Mouse (Mus musculus) CH12.LX (cell line): ENCODE data around the gene Map3k20. TPM values are rescaled to one million over a fixed set of nuclear protein-coding genes. Genes with fewer than 3 reads are reported as not detected.

Experiments used
- DNase-seq: peaks from one replicate; pipeline ENCODE4 v3.0.0-alpha.2; 2013; ENCODE audit errors: extremely low read depth
- H3K27ac ChIP-seq: 2 replicates; pipeline ENCODE4 v1.5.1; 2012; ENCODE audit warnings: low read depth, mild to moderate bottlenecking, control low read depth, moderate library complexity; ENCODE audit not compliant: insufficient read depth
- H3K27me3 ChIP-seq: replicated peaks from 2 replicates; pipeline ENCODE3; 2012; ENCODE audit warnings: inconsistent platforms
- H3K36me3 ChIP-seq, 2 experiments: replicated peaks in 1 of 2; 2 replicates each; pipeline versions ENCODE3 to v1.6.1; 2012; ENCODE audit warnings: inconsistent platforms in 1 of 2, low read length in 1 of 2, mild to moderate bottlenecking in 1 of 2, mixed read lengths in 1 of 2, moderate library complexity in 1 of 2; ENCODE audit not compliant: control insufficient read depth in 1 of 2, insufficient read depth in 1 of 2
- H3K4me1 ChIP-seq, 2 experiments: 2 replicates each; pipeline ENCODE4 v1.6.1; 2012; ENCODE audit warnings: inconsistent platforms in 1 of 2, moderate library complexity in 1 of 2; ENCODE audit not compliant: insufficient read depth in 2 of 2, control insufficient read depth in 1 of 2
- H3K4me2 ChIP-seq: 2 replicates; pipeline ENCODE4 v1.6.1; 2012; ENCODE audit warnings: low read depth, mild to moderate bottlenecking, control low read depth; ENCODE audit not compliant: poor library complexity, insufficient read depth, severe bottlenecking
- H3K4me3 ChIP-seq, 3 experiments: fragments of 150-350 bp in 1 of 3; sonication (generic) in 1 of 3; replicated peaks in 1 of 3; 2 replicates each; pipeline versions ENCODE3 to v1.5.1; 2011 to 2012; ENCODE audit warnings: low read depth in 2 of 3, low read length in 2 of 3, mild to moderate bottlenecking in 2 of 3, moderate library complexity in 2 of 3, control low read depth in 1 of 3, improper control_type of control experiment in 1 of 3, inconsistent platforms in 1 of 3, mixed read lengths in 1 of 3; ENCODE audit not compliant: poor library complexity in 1 of 3
- H3K79me2 ChIP-seq: replicated peaks from 2 replicates; pipeline ENCODE4 v1.6.1; 2012; ENCODE audit warnings: mild to moderate bottlenecking, moderate library complexity; ENCODE audit not compliant: control insufficient read depth, poor library complexity, insufficient read depth, severe bottlenecking; ENCODE audit errors: extremely low read depth
- H3K9ac ChIP-seq: 2 replicates; pipeline ENCODE4 v1.6.1; 2012; ENCODE audit warnings: low read depth, mild to moderate bottlenecking, control low read depth, moderate library complexity; ENCODE audit not compliant: insufficient read depth
- H3K9me3 ChIP-seq: replicated peaks from 2 replicates; pipeline ENCODE3; 2012; ENCODE audit warnings: low read length, inconsistent platforms, mixed read lengths
- CHD1 ChIP-seq: IDR thresholded peaks from 2 replicates; pipeline ENCODE4 v1.6.1; 2012; ENCODE audit warnings: low read depth, low read length, improper control_type of control experiment, inconsistent platforms
- CHD2 ChIP-seq: IDR thresholded peaks from 2 replicates; pipeline ENCODE4 v1.6.1; 2011; ENCODE audit warnings: low read length, improper control_type of control experiment
- CTCF ChIP-seq, 2 experiments: IDR thresholded peaks in 1 of 2; conservative IDR thresholded peaks in 1 of 2; 2 replicates each; pipeline ENCODE4 v1.5.1; 2011 to 2012; ENCODE audit warnings: low read depth in 2 of 2, low read length in 2 of 2, improper control_type of control experiment in 1 of 2, inconsistent platforms in 1 of 2, mild to moderate bottlenecking in 1 of 2, moderate library complexity in 1 of 2
- EP300 ChIP-seq: IDR thresholded peaks from 2 replicates; pipeline ENCODE4 v1.6.1; 2011; ENCODE audit warnings: low read length, improper control_type of control experiment
- HCFC1 ChIP-seq: IDR thresholded peaks from 2 replicates; pipeline ENCODE4 v1.6.1; 2012; ENCODE audit warnings: low read depth, mild to moderate bottlenecking, inconsistent platforms, low read length, improper control_type of control experiment
- MAFK ChIP-seq: IDR thresholded peaks from 2 replicates; pipeline ENCODE4 v1.6.1; 2011; ENCODE audit warnings: low read length, improper control_type of control experiment; ENCODE audit not compliant: insufficient replicate concordance
- MXI1 ChIP-seq: IDR thresholded peaks from 2 replicates; pipeline ENCODE4 v1.6.1; 2011; ENCODE audit warnings: mild to moderate bottlenecking, low read depth, low read length, improper control_type of control experiment
- NELFE ChIP-seq: IDR thresholded peaks from 2 replicates; pipeline ENCODE4 v1.6.1; 2011; ENCODE audit warnings: low read depth, low read length, improper control_type of control experiment
- NRF1 ChIP-seq: IDR thresholded peaks from 2 replicates; pipeline ENCODE4 v1.6.1; 2014; ENCODE audit warnings: low read depth, mild to moderate bottlenecking, inconsistent platforms, low read length, improper control_type of control experiment, moderate library complexity
- PAX5 ChIP-seq: IDR thresholded peaks from 2 replicates; pipeline ENCODE4 v1.6.1; 2012; ENCODE audit warnings: low read length, inconsistent platforms, mixed read lengths
- RAD21 ChIP-seq: IDR thresholded peaks from 2 replicates; pipeline ENCODE4 v1.6.1; 2011; ENCODE audit warnings: low read depth, mild to moderate bottlenecking, low read length, improper control_type of control experiment, moderate library complexity
- RCOR1 ChIP-seq: conservative IDR thresholded peaks from 2 replicates; pipeline ENCODE4 v1.6.1; 2012; ENCODE audit warnings: low read depth, mild to moderate bottlenecking, inconsistent platforms, low read length, improper control_type of control experiment
- SIN3A ChIP-seq: IDR thresholded peaks from 2 replicates; pipeline ENCODE4 v1.6.1; 2012; ENCODE audit warnings: low read length, improper control_type of control experiment, inconsistent platforms
- SMC3 ChIP-seq: IDR thresholded peaks from 2 replicates; pipeline ENCODE4 v1.6.1; 2011; ENCODE audit warnings: low read depth, low read length, improper control_type of control experiment
- TCF12 ChIP-seq: IDR thresholded peaks from 2 replicates; pipeline ENCODE4 v1.6.1; 2014; ENCODE audit warnings: low read depth, mild to moderate bottlenecking, inconsistent platforms, low read length, improper control_type of control experiment
- UBTF ChIP-seq: IDR thresholded peaks from 2 replicates; pipeline ENCODE4 v1.6.1; 2012; ENCODE audit warnings: low read depth, mild to moderate bottlenecking, inconsistent platforms, low read length, improper control_type of control experiment, moderate library complexity
- USF2 ChIP-seq: conservative IDR thresholded peaks from 2 replicates; pipeline ENCODE4 v1.6.1; 2011; ENCODE audit warnings: low read depth, low read length, improper control_type of control experiment
- ZC3H11A ChIP-seq: IDR thresholded peaks from 2 replicates; pipeline ENCODE4 v1.6.1; 2012; ENCODE audit warnings: low read depth, mild to moderate bottlenecking, inconsistent platforms, low read length, improper control_type of control experiment
- ZKSCAN1 ChIP-seq: IDR thresholded peaks from 2 replicates; pipeline ENCODE4 v1.6.1; 2012; ENCODE audit warnings: low read depth, inconsistent platforms, low read length, improper control_type of control experiment, borderline replicate concordance
- ZMIZ1 ChIP-seq: IDR thresholded peaks from 2 replicates; pipeline ENCODE4 v1.6.1; 2012; ENCODE audit warnings: low read depth, mild to moderate bottlenecking, inconsistent platforms, low read length, improper control_type of control experiment
- dilution Hi-C: fragments of 300-500 bp; cut with MboI; formaldehyde crosslinking; loops from 2 replicates; pipeline ENCODE4 v1.14.3; 2020; ENCODE audit warnings: low sequenced_read_pairs; ENCODE audit not compliant: extremely low pct_unique_long_range_greater_than_20kb, extremely low pct_ligation_motif_present
- in situ Hi-C: fragments of 300-500 bp; cut with MboI; formaldehyde crosslinking; loops from 3 replicates; pipeline ENCODE4 v1.14.3; 2019; ENCODE audit warnings: low sequenced_read_pairs, low pct_ligation_motif_present, low pct_unique_long_range_greater_than_20kb, mixed read lengths
- polyA plus RNA-seq: library from polyadenylated mRNA; unstranded; fragments of >175 nt; gene quantifications from 2 replicates; pipeline ENCODE4 v1.2.1, GENCODE M21; 2012; ENCODE audit warnings: low read depth; ENCODE audit not compliant: insufficient read length
- total RNA-seq, 2 experiments: library from RNA; depleted of rRNA; stranded (reverse); fragments of 300-350 nt in 1 of 2; fragments of >200 nt in 1 of 2; gene quantifications; 2 replicates each; pipeline ENCODE4 v1.2.3; 2012 to 2014

Gene Map3k20
- total and polyA plus RNA-seq, 3 experiments = 4.1 to 6.6 (median 6.1) TPM

DNA sequence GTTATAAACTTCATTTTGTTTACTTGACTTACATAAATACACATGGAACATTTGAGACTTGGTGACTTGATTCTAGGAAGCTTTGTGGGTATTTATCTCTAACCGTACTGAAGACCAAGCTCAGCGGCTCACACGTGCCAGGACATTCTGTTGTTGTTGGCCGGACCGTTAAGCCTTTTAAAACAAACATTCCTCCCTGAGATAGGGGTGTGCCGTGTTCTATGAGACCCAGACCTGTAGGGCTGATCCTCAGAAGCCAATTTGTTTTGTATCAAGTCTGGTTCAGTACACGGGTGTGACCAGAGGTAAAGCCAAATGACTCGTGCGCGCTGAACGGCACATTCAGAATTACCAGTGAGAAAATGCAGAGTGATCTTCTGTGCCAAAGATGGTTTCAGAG, 97.9 kb downstream of the Map3k20 start:
- no peaks in the 10 kb centered on the region for H3K27me3 ChIP-seq
- H3K79me2 ChIP-seq = no peaks in the 10 kb centered on the region
- no peak overlapping the region for H3K4me2 ChIP-seq
- TF ChIP-seq MXI1 (no peak), NRF1 (no peak), MAFK (no peak), PAX5 (no peak), HCFC1 (no peak), UBTF (no peak), USF2 (no peak), SMC3 (no peak), RCOR1 (no peak), CHD2 (no peak), SIN3A (no peak)
- TF ChIP-seq, all 38 proteins: peak for 0
- Histone ChIP-seq H3K27ac (no peak overlapping the region), H3K4me3 (no peak overlapping the region), H3K9ac (no peak overlapping the region), H3K4me1 (peaks cover 0 to 10% of the 10 kb centered on the region in 2 experiments; a peak in 2 of 4 replicates), H3K36me3 (peaks cover 0 to 16% of the 10 kb centered on the region in 2 experiments), H3K9me3 (no peaks in the 10 kb centered on the region)
- in situ Hi-C loops (no loop called here), dilution Hi-C loops (no loop called here)
- no peak for DNase-seq

DNA sequence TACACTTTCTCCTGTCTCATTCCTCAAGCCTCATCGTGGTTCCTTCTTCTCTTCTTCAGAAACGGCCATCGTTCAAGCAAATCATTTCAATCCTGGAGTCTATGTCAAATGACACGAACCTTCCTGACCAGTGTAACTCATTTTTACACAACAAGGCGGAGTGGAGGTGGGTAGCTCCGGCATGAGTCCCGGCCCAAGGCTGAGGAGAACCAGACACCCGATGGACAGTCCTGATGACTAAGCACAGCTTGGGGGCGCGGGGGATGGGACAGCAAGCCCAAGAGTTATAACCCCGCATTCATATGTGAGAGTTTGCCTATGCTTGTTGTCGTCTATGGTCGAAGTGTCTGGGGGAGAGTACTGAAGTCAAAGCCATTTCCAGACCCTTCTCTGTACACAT, 104.0 kb downstream of the Map3k20 start:
- dilution Hi-C loops = no loop called here
- TF ChIP-seq SIN3A (no peak), NELFE (no peak), EP300 (no peak), TCF12 (no peak), ZMIZ1 (no peak), CHD1 (no peak)
- in situ Hi-C loops = no loop called here
- H3K36me3 ChIP-seq = peaks cover 0 to 8% of the 10 kb centered on the region in 2 experiments
- no peak overlapping the region for H3K4me2 ChIP-seq
- no peak overlapping the region for H3K4me3 ChIP-seq
- H3K79me2 ChIP-seq = no peaks in the 10 kb centered on the region
- no peak for DNase-seq
- H3K4me1 ChIP-seq = no peaks in the 10 kb centered on the region
- H3K9me3 ChIP-seq = no peaks in the 10 kb centered on the region
- H3K9ac ChIP-seq = no peak overlapping the region
- H3K27me3 ChIP-seq = no peaks in the 10 kb centered on the region
- no peak overlapping the region for H3K27ac ChIP-seq

DNA sequence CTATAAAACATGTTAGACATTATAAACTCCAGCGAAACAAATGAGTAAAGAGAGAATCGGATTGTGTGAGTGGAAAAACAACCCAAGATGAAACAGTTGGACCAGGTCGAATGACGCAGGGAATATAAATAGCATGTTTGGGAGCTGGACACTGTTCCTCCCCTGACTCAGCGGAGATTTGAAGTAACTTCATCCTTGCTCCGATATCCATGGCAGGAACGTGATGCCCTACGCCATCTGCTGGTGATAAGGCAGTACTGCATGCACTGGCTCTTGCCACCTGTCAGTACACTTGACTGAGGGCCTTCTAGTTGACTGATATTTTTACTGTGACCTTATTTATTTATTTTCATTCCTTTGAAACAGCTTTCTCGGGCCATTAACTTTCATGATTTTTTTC, 104.5 kb downstream of the Map3k20 start:
- in situ Hi-C loops = loop anchor here (10.0 kb wide), 1 partner anchor 155 kb away; no protein-coding TSS in a partner anchor
- dilution Hi-C loops = no loop called here
- no peaks in the 10 kb centered on the region for H3K27me3 ChIP-seq
- no peak overlapping the region for H3K9ac ChIP-seq
- H3K9me3 ChIP-seq = no peaks in the 10 kb centered on the region
- TF ChIP-seq SMC3 = peak; percentile 94
- peak; percentile 94 to 99 for TF ChIP-seq CTCF (conservative IDR thresholded peaks at IDR 0.05 in 1 of 2, IDR thresholded peaks at IDR 0.05 in 1 of 2; ENCODE audit: low read depth in 2 of 2, low read length in 2 of 2)
- TF ChIP-seq ZKSCAN1 = no peak
- TF ChIP-seq ZC3H11A = peak; percentile 20; the same call in 1 of the 2 replicates
- TF ChIP-seq RAD21 = peak; percentile 78
- H3K79me2 ChIP-seq = no peaks in the 10 kb centered on the region
- no peak overlapping the region for H3K4me3 ChIP-seq
- H3K4me1 ChIP-seq = no peaks in the 10 kb centered on the region
- no peak overlapping the region for H3K4me2 ChIP-seq
- peak; percentile 66 for DNase-seq
- H3K36me3 ChIP-seq = peaks cover 0 to 8% of the 10 kb centered on the region in 2 experiments
- H3K27ac ChIP-seq = no peak overlapping the region
